Mouse (Mus musculus) liver, postnatal 0 days (tissue): ENCODE data around the gene Rnf113a2.

ENCODE experiments used
- CTCF ChIP-seq: sonication (generic); IDR thresholded peaks from 2 replicates; pipeline ENCODE4 v1.5.1; 2016; ENCODE audit warnings: antibody characterized with exemption, low read depth
- EP300 ChIP-seq: IDR thresholded peaks from 2 replicates; pipeline ENCODE4 v1.6.1; 2016; ENCODE audit warnings: antibody characterized with exemption, low read depth, mild to moderate bottlenecking

DNA sequence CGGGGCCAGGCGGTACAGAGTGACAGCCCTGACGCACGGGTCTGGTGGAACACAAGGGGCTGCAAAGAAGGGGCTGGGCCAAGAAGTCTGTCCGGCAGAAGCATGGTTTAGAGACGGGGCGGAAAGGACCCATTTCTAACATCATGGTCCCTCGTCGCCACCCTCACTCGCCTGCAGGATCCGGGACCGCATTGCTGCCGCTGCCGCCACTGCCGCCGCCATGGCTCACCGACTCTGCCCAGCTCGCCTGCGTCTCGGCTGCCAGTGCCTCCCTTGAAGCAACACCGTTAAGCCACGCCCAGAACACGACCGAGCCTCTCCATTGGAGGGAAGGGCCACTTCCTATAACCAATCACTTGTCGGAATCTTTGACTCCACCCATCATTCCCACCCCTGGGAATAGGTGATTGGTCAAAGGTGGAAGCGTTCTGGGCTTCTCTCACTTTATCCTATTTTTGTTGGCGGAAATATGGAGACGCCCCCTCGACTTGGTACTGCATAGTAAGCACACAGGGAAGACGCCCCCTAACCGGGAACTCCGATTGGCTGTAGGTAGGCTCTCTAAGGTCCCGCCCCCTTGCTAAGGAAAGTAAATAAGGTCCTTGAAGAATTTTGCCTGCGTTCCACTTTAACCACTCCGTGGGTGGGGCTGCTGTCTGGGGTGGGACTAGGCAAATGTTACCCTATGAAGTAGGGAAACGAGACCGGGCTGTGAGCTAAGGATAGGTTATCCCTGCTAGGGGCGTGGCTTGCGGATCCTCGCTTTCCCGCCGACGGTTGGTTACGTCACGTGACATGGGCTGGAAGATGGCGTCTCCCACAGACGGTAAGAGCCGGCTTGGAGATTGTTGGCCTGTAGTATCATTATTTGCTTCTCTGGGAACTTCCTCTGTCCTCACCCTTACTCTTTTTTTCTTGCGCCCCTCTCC lies 34.0 kb downstream of the Rnf113a2 start, which contains the start of the genes Aldh6a1 and Lin52:
- TF ChIP-seq CTCF: no peak
- peak; percentile 94 for TF ChIP-seq EP300
